Mouse (Mus musculus): Measurements from ENCODE around the gene Dnajc6. TPM values are rescaled to one million over a fixed set of nuclear protein-coding genes. Genes with fewer than 3 reads are reported as not detected.

Gene Dnajc6
- total RNA-seq, 2 experiments from 2014 or later: 176 to 180 TPM

DNA sequence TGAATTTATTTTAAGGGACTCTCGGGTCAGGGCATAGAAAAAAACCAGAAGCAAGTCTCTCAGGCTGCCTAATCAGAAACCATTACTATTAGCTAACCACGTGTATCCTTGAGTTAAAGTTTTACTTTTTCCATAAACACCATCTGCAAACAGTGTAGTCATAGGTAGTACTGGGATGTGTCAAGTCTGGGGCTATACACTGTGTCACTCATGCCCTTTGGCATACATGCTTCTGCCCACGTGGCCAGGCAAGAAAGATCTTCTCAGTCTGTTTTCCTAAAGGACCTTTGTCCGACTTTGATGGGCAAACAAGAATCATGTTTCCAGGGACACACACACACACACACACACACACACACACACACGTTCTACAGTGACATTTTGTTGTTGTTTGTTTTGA is 178.3 kb downstream of the Dnajc6 start:
- DNase-seq: no peak
- intact Hi-C loops (cut with DNase I): no loop called here

DNA sequence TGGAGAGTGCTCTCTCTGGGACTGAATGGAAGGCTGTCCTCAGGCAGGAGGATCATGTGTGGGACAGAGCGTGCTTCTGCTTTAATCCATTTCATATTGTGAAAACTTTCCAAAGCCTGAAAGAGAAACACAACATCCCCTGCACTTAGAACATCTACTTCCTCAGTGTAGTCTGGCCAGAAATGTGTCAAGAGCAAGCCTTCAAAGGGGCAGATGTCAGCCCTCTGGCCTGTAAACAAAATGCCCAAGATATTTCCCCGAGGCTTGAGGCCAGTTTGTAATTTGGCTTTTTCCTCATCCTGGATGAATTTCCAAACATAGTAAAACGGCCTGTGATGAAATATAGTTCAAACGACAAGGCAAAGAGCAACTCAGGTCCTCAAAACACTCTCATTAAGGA is 179.3 kb downstream of the Dnajc6 start:
- DNase-seq: no peak
- intact Hi-C loops (cut with DNase I): no loop called here

DNA sequence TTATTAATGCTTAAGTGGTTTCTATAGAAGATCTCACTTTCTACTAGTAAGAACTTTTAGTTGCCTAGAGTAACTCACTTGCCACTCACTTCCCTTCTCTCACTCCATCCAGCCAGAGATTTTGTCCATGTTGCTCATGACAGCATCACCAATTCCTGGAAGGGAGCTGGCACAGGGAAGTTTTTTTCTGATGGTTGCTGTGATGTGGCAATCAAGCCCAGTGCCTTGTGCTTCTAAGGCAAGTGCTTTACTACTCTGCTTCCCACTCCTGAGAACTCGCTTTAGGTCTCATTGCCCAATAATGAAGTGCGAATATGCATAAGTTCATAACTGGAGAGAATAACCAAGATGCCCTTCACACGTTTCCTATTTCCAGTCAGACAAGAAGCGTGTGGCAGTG is 186.2 kb downstream of the Dnajc6 start:
- no peak for DNase-seq

DNA sequence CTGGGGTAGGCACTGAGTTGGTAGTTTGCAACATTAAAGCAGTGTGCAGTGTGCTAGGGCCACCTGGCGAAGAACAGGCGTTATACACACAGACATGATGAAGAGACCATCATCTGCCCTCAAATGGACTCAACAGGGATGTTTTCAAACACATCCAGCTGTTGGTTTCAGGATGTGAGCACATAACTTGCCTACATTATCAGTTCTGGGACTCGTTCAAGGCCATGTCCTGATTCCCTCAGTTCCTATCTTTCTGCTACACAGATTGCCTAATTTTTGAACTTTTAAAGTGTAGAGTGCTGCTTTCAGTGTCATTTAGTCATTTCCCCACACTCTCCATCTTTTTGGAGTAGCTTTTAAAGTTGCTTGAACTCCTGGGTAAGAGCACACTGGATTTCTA is 186.6 kb downstream of the Dnajc6 start:
- intact Hi-C loops (cut with DNase I): no loop called here
- no peak for DNase-seq

More for the DNA sequence above, 186.2 kb downstream of the Dnajc6 start:
- intact Hi-C loops (cut with DNase I): no loop called here

DNA sequence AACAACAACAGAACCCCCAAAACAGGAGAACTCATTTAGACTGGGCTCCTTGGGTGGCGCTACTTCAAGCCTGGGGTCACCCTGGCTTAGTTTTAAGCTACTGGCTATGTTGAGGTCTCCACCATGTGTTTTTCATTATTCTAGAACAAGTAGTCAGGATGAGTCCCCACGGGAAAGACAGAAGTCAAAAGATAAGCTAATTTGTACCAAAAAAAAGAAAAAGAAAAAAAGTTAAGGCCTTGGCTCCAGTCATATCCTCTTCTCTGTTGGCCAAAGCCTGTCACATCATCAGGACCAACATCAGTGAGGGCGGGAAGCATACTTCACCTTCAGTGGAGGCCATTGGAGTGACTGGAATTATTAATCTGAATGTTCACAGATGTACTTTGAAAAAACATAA is 188.4 kb downstream of the Dnajc6 start:
- no peak for DNase-seq
- intact Hi-C loops (cut with DNase I): no loop called here

DNA sequence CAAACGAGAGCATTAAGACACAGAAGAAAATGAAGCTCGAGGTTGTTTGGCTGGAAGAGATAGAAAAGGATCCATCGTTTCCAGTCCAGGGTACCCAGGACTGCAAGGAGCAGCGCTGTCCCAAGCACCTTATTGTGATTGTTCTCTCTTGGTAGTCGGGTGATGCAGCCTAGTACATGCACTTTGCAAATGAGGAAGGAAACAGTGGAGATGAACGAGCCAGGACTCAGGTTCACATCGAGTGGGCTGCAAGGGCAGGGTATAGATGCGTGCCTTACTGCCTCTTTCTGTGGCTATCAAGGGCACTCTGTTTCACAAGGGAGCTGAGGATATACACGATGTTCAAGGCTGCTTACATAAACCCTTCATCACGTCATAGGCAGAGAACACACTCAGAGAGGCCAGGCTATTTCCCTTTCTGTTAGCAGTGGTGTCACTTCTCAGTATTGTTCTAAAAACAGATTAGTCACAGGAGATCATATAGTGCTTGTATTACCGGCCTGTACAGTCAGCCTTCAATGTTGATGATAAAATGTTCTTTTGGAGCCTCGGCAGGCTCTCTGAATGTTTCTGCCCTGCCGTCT is 189.9 kb downstream of the Dnajc6 start:
- intact Hi-C loops (cut with DNase I): no loop called here
- DNase-seq: no peak

DNA sequence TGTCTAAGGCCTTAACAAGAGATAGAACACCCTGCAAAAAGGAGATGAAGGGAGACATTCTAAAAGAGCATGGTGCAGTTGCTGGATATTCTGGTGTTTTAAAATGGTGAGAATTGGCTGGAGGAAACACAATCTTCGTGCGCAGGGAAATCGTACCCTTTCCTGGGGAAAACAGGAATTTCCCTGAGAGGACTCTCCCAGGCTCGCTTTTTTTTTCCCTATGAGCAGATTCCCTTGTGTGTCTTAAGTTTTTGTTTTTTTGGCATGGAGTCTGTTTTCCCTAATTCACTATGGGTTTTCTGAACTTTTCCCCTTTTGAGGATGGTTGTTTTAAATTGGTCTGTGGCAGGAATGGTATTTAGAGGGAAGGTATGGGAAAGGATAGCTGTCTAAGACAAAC is 192.8 kb downstream of the Dnajc6 start:
- no peak for DNase-seq
- intact Hi-C loops (cut with DNase I): no loop called here

DNA sequence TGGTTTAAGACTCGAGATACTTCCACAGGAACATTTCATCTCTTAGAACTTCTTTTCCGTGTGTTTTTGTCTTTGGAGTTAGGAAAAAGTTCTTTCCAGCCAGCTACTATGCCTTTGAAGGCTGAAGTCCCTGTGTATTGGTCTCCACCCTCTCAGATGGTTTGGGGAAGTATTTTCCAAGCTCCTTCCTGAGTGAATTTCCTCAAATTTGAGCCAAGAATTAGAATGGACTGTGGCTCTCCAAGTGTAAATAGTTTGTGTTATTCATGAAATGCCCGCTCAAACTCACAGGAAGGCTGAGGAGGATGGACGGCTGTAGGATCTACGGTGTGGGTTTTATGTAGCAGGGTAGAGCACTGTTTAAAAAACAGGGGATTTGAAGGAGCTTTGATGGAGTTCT is 193.2 kb downstream of the Dnajc6 start:
- no peak for DNase-seq
- intact Hi-C loops (cut with DNase I): no loop called here

Other genes starting within 250 kb of the Dnajc6 start
- 100 to 1,000 TPM; 103 to 106 TPM for gene Jak1, start 231.4 kb upstream of the Dnajc6 start, total RNA-seq (2021)
- 10 to 100 TPM; 10.2 to 11.8 TPM for gene Ak4, start 77.4 kb upstream of the Dnajc6 start, total RNA-seq (2021)
- gene Leprot, start 151.1 kb downstream of the Dnajc6 start, total RNA-seq (2021): 10 to 100 TPM; 44.8 to 46.9 TPM
- gene Lepr, start 220.8 kb downstream of the Dnajc6 start, total RNA-seq (2021): 1 to 10 TPM; 5.7 to 6.3 TPM